8 mouse cellular contexts compared by ENCODE assay signal in the genomic region with DNA sequence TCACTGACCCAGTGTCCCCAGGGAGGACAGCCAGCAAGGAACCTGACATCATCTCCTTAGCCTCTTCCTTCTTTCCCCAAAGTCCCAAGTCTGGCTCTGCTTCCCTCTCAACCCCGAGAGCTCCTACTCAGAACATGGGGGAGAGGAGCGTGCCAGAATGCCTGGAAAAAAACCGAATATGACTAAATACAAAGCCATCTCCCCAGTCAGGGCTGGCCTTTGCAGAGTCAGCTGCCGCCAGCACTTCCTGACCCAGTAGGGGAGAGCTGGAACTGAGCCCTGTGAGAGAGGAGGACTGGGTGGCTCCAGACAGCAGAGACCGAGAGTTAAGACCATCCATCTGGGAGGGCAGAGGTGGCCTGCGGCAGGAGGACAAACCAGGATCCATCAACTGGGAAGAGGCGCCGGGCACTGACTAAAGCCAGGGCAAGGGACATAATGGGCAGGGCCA. TPM values are rescaled to one million over a fixed set of nuclear protein-coding genes. Genes with fewer than 3 reads are reported as not detected.
DNase-seq lines count a peak whose midpoint lies in the region; ATAC-seq lines count a peak whose summit lies in the region.

No protein-coding gene starts in this region.

- ATAC-seq in midbrain, embryonic 11.5 days (ENCODE audit: low FRiP score): no peak
- ATAC-seq in hindbrain, embryonic 15.5 days (ENCODE audit: low FRiP score, low read depth): no peak
- ATAC-seq in midbrain, embryonic 14.5 days (ENCODE audit: low FRiP score, low TSS enrichment): no peak
- no peak for ATAC-seq in activated CD4-positive, CD25-positive, alpha-beta regulatory T cell, adult 4 months

- no peak overlapping the region for H3K4me2 ChIP-seq in midbrain, embryonic 11.5 days
- no peak overlapping the region for H3K4me2 ChIP-seq in hindbrain, embryonic 15.5 days
- H3K4me2 ChIP-seq in midbrain, embryonic 14.5 days (ENCODE audit: low read length): no peak overlapping the region

- peaks cover 14% of the 10 kb centered on the region for H3K27me3 ChIP-seq in midbrain, embryonic 11.5 days (ENCODE audit: control insufficient read depth, insufficient read depth, low read length)
- H3K27me3 ChIP-seq in midbrain, embryonic 10.5 days (ENCODE audit: low read depth, poor library complexity, severe bottlenecking): peaks cover 54% of the 10 kb centered on the region
- no peaks in the 10 kb centered on the region for H3K27me3 ChIP-seq in hindbrain, embryonic 15.5 days
- peaks cover 18% of the 10 kb centered on the region for H3K27me3 ChIP-seq in midbrain, embryonic 14.5 days (ENCODE audit: control insufficient read depth, insufficient read depth, low read length)

- H3K27ac ChIP-seq in midbrain, embryonic 11.5 days (ENCODE audit: low read depth, low read length): no peak overlapping the region
- H3K27ac ChIP-seq in midbrain, embryonic 10.5 days (replicated peaks): no peak overlapping the region; the same call in 1 of the 2 replicates
- peak overlapping the region; percentile 71 for H3K27ac ChIP-seq in hindbrain, embryonic 15.5 days (replicated peaks)
- H3K27ac ChIP-seq in midbrain, embryonic 14.5 days (replicated peaks; ENCODE audit: low read depth, low read length): peak overlapping the region; percentile 47

- no peak overlapping the region for H3K4me3 ChIP-seq in midbrain, embryonic 11.5 days (ENCODE audit: low read depth, low read length)
- no peak overlapping the region for H3K4me3 ChIP-seq in midbrain, embryonic 10.5 days
- H3K4me3 ChIP-seq in hindbrain, embryonic 15.5 days: no peak overlapping the region
- no peak overlapping the region for H3K4me3 ChIP-seq in midbrain, embryonic 14.5 days (replicated peaks; ENCODE audit: low read depth, low read length)

- no peak overlapping the region for H3K9ac ChIP-seq in midbrain, embryonic 11.5 days (ENCODE audit: low read length)
- H3K9ac ChIP-seq in hindbrain, embryonic 15.5 days: no peak overlapping the region
- H3K9ac ChIP-seq in midbrain, embryonic 14.5 days (replicated peaks; ENCODE audit: low read length): no peak overlapping the region

- DNase-seq in midbrain, embryonic 11.5 days (ENCODE audit: low spot score, missing footprints): peak; percentile 76
- no peak for DNase-seq in midbrain, embryonic 10.5 days (ENCODE audit: low spot score)
- DNase-seq in fibroblast of lung, adult 2 months (ENCODE audit: low read depth): peak; percentile 89
- no peak for DNase-seq in midbrain, embryonic 14.5 days
- DNase-seq in layer of hippocampus, adult 9-11 months: no peak
- no peak for DNase-seq in left cerebral cortex, adult 8-10 months (ENCODE audit: low spot score in 2 of 2)

- H3K9me3 ChIP-seq in midbrain, embryonic 11.5 days (ENCODE audit: control insufficient read depth, low read length): no peaks in the 10 kb centered on the region
- H3K9me3 ChIP-seq in midbrain, embryonic 10.5 days (replicated peaks): no peaks in the 10 kb centered on the region
- H3K9me3 ChIP-seq in hindbrain, embryonic 15.5 days: no peaks in the 10 kb centered on the region
- H3K9me3 ChIP-seq in midbrain, embryonic 14.5 days (ENCODE audit: control insufficient read depth, low read length): no peaks in the 10 kb centered on the region

- 77% methylated on average over 8 of the region's 8 CpGs for WGBS in midbrain, embryonic 11.5 days
- 77% methylated on average over 8 of the region's 8 CpGs for WGBS in midbrain, embryonic 10.5 days
- 54% methylated on average over 8 of the region's 8 CpGs for WGBS in hindbrain, embryonic 15.5 days
- 77% methylated on average over 8 of the region's 8 CpGs for WGBS in midbrain, embryonic 14.5 days

- H3K36me3 ChIP-seq in midbrain, embryonic 11.5 days (ENCODE audit: control insufficient read depth, insufficient read depth, low read length): no peaks in the 10 kb centered on the region
- H3K36me3 ChIP-seq in midbrain, embryonic 10.5 days: no peaks in the 10 kb centered on the region
- no peaks in the 10 kb centered on the region for H3K36me3 ChIP-seq in hindbrain, embryonic 15.5 days
- no peaks in the 10 kb centered on the region for H3K36me3 ChIP-seq in midbrain, embryonic 14.5 days (ENCODE audit: control insufficient read depth, insufficient read depth, low read length)

- H3K4me1 ChIP-seq in midbrain, embryonic 11.5 days (ENCODE audit: control insufficient read depth, insufficient read depth, low read length): no peaks in the 10 kb centered on the region
- peaks cover 12% of the 10 kb centered on the region for H3K4me1 ChIP-seq in midbrain, embryonic 10.5 days
- H3K4me1 ChIP-seq in hindbrain, embryonic 15.5 days (replicated peaks): peaks cover 42% of the 10 kb centered on the region
- H3K4me1 ChIP-seq in midbrain, embryonic 14.5 days (ENCODE audit: control insufficient read depth, insufficient read depth, low read length): peaks cover 7% of the 10 kb centered on the region; the same call in 1 of the 2 replicates

RNA-seq across cellular contexts. Expression of a gene that starts 6.1 kb away (rescaled TPM):
- polyA plus RNA-seq in midbrain, embryonic 11.5 days (2014; fragmentation: Nextera tagmentation; extraction: Ambion mirVana): 0.52 and 1.00 TPM in 2 replicates
- polyA plus RNA-seq in midbrain, embryonic 10.5 days (2016; fragmentation: Nextera tagmentation; extraction: Ambion mirVana): 0.93 and 1.0 TPM in 2 replicates
- 4.8 and 5.7 TPM in 2 replicates for polyA plus RNA-seq in hindbrain, embryonic 15.5 days (2015; fragmentation: Nextera tagmentation; extraction: Ambion mirVana)
- polyA plus RNA-seq in midbrain, embryonic 14.5 days (2014; fragmentation: Nextera tagmentation; extraction: Ambion mirVana): 2.9 and 3.0 TPM in 2 replicates
- 100 to 1,000 TPM; 278 to 305 TPM for polyA plus RNA-seq in activated CD4-positive, CD25-positive, alpha-beta regulatory T cell, adult 4 months (2017; shearing (Covaris generic))
- 10 to 100 TPM; 24.2 to 26.0 (median 25.0) TPM for total RNA-seq in left cerebral cortex, adult 8-10 months (2022)

RNA-seq across cellular contexts. Expression of a gene that starts 40.5 kb away (rescaled TPM):
- 0.55 and 0.57 TPM in 2 replicates for polyA plus RNA-seq in midbrain, embryonic 11.5 days (2014; fragmentation: Nextera tagmentation; extraction: Ambion mirVana)
- polyA plus RNA-seq in midbrain, embryonic 10.5 days (2016; fragmentation: Nextera tagmentation; extraction: Ambion mirVana): 0.54 and 1.2 TPM in 2 replicates
- 1.2 and 2.3 TPM in 2 replicates for polyA plus RNA-seq in hindbrain, embryonic 15.5 days (2015; fragmentation: Nextera tagmentation; extraction: Ambion mirVana)
- 0.22 and 0.87 TPM in 2 replicates for polyA plus RNA-seq in midbrain, embryonic 14.5 days (2014; fragmentation: Nextera tagmentation; extraction: Ambion mirVana)
- 10 to 100 TPM; 68.0 to 91.2 TPM for polyA plus RNA-seq in activated CD4-positive, CD25-positive, alpha-beta regulatory T cell, adult 4 months (2017; shearing (Covaris generic))
- total RNA-seq in left cerebral cortex, adult 8-10 months (2022): 1 to 10 TPM in 3 of 4 experiments, under 1 TPM in 1; 0.89 to 2.2 (median 1.6) TPM

Comparison
In these comparisons a context has a peak if more than half of its experiments do, and no peak if none do; other contexts are left out.
1. DNase-seq: peak in midbrain, embryonic 11.5 days (single experiment) and fibroblast of lung, adult 2 months (single experiment); none in midbrain, embryonic 10.5 days (single experiment), midbrain, embryonic 14.5 days (single experiment), layer of hippocampus, adult 9-11 months (single experiment) and left cerebral cortex, adult 8-10 months (0 of 2).
2. H3K27ac ChIP-seq: peak in hindbrain, embryonic 15.5 days (single experiment) and midbrain, embryonic 14.5 days (single experiment); none in midbrain, embryonic 11.5 days (single experiment) and midbrain, embryonic 10.5 days (single experiment).
3. RNA of a gene that starts 6.1 kb away (polyA plus RNA-seq): 278 to 305 TPM in activated CD4-positive, CD25-positive, alpha-beta regulatory T cell, adult 4 months; 4.8 to 5.7 TPM in hindbrain, embryonic 15.5 days, 2.9 to 3.0 TPM in midbrain, embryonic 14.5 days, 0.52 to 1.00 TPM in midbrain, embryonic 11.5 days and 0.93 to 1.0 TPM in midbrain, embryonic 10.5 days; every median in the first group is over 10 times any median in the second.
4. RNA of a gene that starts 40.5 kb away (polyA plus RNA-seq): 68.0 to 91.2 TPM in activated CD4-positive, CD25-positive, alpha-beta regulatory T cell, adult 4 months; 1.2 to 2.3 TPM in hindbrain, embryonic 15.5 days, 0.22 to 0.87 TPM in midbrain, embryonic 14.5 days, 0.55 to 0.57 TPM in midbrain, embryonic 11.5 days and 0.54 to 1.2 TPM in midbrain, embryonic 10.5 days; every median in the first group is over 10 times any median in the second.